Mouse (Mus musculus) liver, embryonic 14.5 days (tissue): ENCODE results near the gene Cipc.

Source experiments
- CTCF ChIP-seq: IDR thresholded peaks from 2 replicates; pipeline ENCODE4 v1.5.1; 2016; ENCODE audit warnings: antibody characterized with exemption, low read depth, control low read depth
- EP300 ChIP-seq: IDR thresholded peaks from 2 replicates; pipeline ENCODE4 v1.6.1; 2016; ENCODE audit warnings: antibody characterized with exemption, low read depth

- TF ChIP-seq CTCF (no peak), EP300 (no peak)
Observed at GRCm38 (mm10) chr12:86988227-86988626, 41.4 kb downstream of the Cipc start.
